Mouse (Mus musculus) hindbrain, embryonic 11.5 days (tissue): Measurements from ENCODE around the gene Gm7980. TPM values are rescaled to one million over a fixed set of nuclear protein-coding genes. Genes with fewer than 3 reads are reported as not detected.
"Not testable (repeated sequence)": the region's sequence is repeated elsewhere in the genome, so short reads cannot be mapped to it uniquely, and the experiment has no call there.

Experiments
- ATAC-seq: fragments of 200-750 bp; cut with Nextera tagmentation; 2 replicates; pipeline ENCODE4 v1.8.0; 2017; ENCODE audit warnings: mild to moderate bottlenecking, moderate TSS enrichment, moderate library complexity; ENCODE audit not compliant: low FRiP score
- DNase-seq: peaks from one replicate; pipeline ENCODE4 v3.0.0-alpha.2; 2015; ENCODE audit warnings: low spot score
- H3K27ac ChIP-seq: fragments of 300-500 bp; sonication (generic); 2 replicates; pipeline ENCODE4 v1.5.1; 2014; ENCODE audit warnings: mild to moderate bottlenecking, low read depth, low read length
- H3K27me3 ChIP-seq: fragments of 300-500 bp; sonication (generic); 2 replicates; pipeline ENCODE4 v1.6.1; 2014; ENCODE audit warnings: mild to moderate bottlenecking, low read length, moderate library complexity, mixed read lengths; ENCODE audit not compliant: control insufficient read depth, insufficient read depth
- H3K36me3 ChIP-seq: fragments of 300-500 bp; sonication (generic); 2 replicates; pipeline ENCODE4 v1.6.1; 2014; ENCODE audit warnings: mild to moderate bottlenecking, low read length, moderate library complexity, mixed read lengths; ENCODE audit not compliant: control insufficient read depth, insufficient read depth
- H3K4me1 ChIP-seq: fragments of 300-500 bp; sonication (generic); replicated peaks from 2 replicates; pipeline ENCODE4 v1.6.1; 2014; ENCODE audit warnings: low read length, mixed read lengths; ENCODE audit not compliant: control insufficient read depth, insufficient read depth
- H3K4me2 ChIP-seq: fragments of 300-500 bp; sonication (generic); replicated peaks from 2 replicates; pipeline ENCODE4 v1.6.1; 2014; ENCODE audit warnings: mild to moderate bottlenecking, low read depth, low read length
- H3K4me3 ChIP-seq: fragments of 300-500 bp; sonication (generic); 2 replicates; pipeline ENCODE4 v1.5.1; 2014; ENCODE audit warnings: low read depth, low read length
- H3K9ac ChIP-seq: fragments of 300-500 bp; sonication (generic); 2 replicates; pipeline ENCODE4 v1.6.1; 2014; ENCODE audit warnings: low read depth, low read length
- H3K9me3 ChIP-seq: fragments of 300-500 bp; sonication (generic); 2 replicates; pipeline ENCODE4 v1.6.1; 2016; ENCODE audit warnings: low read length; ENCODE audit not compliant: control insufficient read depth
- WGBS: fragments of 180-500 bp; shearing (Covaris S2); extraction: QIAGEN DNeasy Blood & Tissue Kit; methylation state at CpG from one replicate; pipeline ENCODE4 v1.1.7; 2014; 5-methylcytosine and 5-hydroxymethylcytosine counted together
- polyA plus RNA-seq: library from polyadenylated mRNA; unstranded; fragments of >200 nt; fragmentation: Nextera tagmentation; extraction: Ambion mirVana; gene quantifications from 2 replicates; pipeline ENCODE4 v1.2.1, GENCODE M21; 2014

The Gm7980 gene
- not detected in 2 replicates for polyA plus RNA-seq

- H3K27me3 ChIP-seq, H3K4me3 ChIP-seq, DNase-seq, H3K9ac ChIP-seq, H3K27ac ChIP-seq, H3K9me3 ChIP-seq, H3K4me2 ChIP-seq, H3K36me3 ChIP-seq, ATAC-seq, H3K4me1 ChIP-seq: not testable (repeated sequence)
- WGBS, result no CpG with 5 or more reads among the region's 2 CpGs
Measured at GRCm38 (mm10) chr14:41907190-41907589, at the start of gene Gm7980. Gene Gm7980, minus strand, starts transcription at chr14:41907290.

GRCm38 (mm10) chr14:41943695-41944094, 36.6 kb upstream of the Gm7980 start, which contains the start of gene 1700024B05Rik:
Gene 1700024B05Rik, plus strand, starts transcription at chr14:41943995.
- WGBS, result 64% methylated on average over 1 of the region's 2 CpGs
- H3K9ac ChIP-seq, ATAC-seq, H3K27me3 ChIP-seq, H3K27ac ChIP-seq, H3K4me3 ChIP-seq, H3K4me1 ChIP-seq, H3K9me3 ChIP-seq, H3K4me2 ChIP-seq, H3K36me3 ChIP-seq, DNase-seq: not testable (repeated sequence)

- H3K4me2 ChIP-seq, ATAC-seq, H3K9me3 ChIP-seq, H3K9ac ChIP-seq, H3K36me3 ChIP-seq, DNase-seq, H3K4me3 ChIP-seq, H3K4me1 ChIP-seq, H3K27ac ChIP-seq, H3K27me3 ChIP-seq: not testable (repeated sequence)
- WGBS, result no CpG with 5 or more reads among the region's 1 CpGs
Measured at GRCm38 (mm10) chr14:41924649-41925048, 17.6 kb upstream of the Gm7980 start, which contains the start of gene 1700049E17Rik1. Gene 1700049E17Rik1, plus strand, starts transcription at chr14:41924949.

Other genes with a start within 250 kb of the Gm7980 start
- not detected in 2 replicates for gene Gm8068, start 205.4 kb downstream of the Gm7980 start, polyA plus RNA-seq
- not detected in 2 replicates for gene Gm7929, start 156.7 kb downstream of the Gm7980 start, polyA plus RNA-seq
- not detected in 2 replicates for gene Gm47189, start 134.8 kb downstream of the Gm7980 start, polyA plus RNA-seq
- gene 1700049E17Rik1, start 17.7 kb upstream of the Gm7980 start, polyA plus RNA-seq, result not detected in 2 replicates
- not detected in 2 replicates for gene 1700024B05Rik, start 36.7 kb upstream of the Gm7980 start, polyA plus RNA-seq
- gene Gm6401, start 60.6 kb upstream of the Gm7980 start, polyA plus RNA-seq, result not detected in 2 replicates
- not detected in 2 replicates for gene Gm3543, start 76.0 kb upstream of the Gm7980 start, polyA plus RNA-seq
- not detected in 2 replicates for gene Gm7951, start 210.1 kb upstream of the Gm7980 start, polyA plus RNA-seq